Mouse (Mus musculus) kidney, embryonic 14.5 days (tissue): ENCODE measurements around the gene Wnt11. TPM values are rescaled to one million over a fixed set of nuclear protein-coding genes. Genes with fewer than 3 reads are reported as not detected.

ENCODE experiments used
- ATAC-seq: fragments of 200-750 bp; cut with Nextera tagmentation; 2 replicates; pipeline ENCODE4 v1.8.0; 2017; ENCODE audit warnings: moderate number of reproducible peaks, mild to moderate bottlenecking, moderate TSS enrichment, moderate library complexity; ENCODE audit not compliant: low FRiP score, low TSS enrichment
- H3K27ac ChIP-seq: fragments of 300-500 bp; sonication (generic); 2 replicates; pipeline ENCODE4 v1.5.1; 2014; ENCODE audit warnings: low read depth, mild to moderate bottlenecking, low read length, moderate library complexity, mixed read lengths
- H3K27me3 ChIP-seq: fragments of 300-500 bp; sonication (generic); 2 replicates; pipeline ENCODE4 v1.6.1; 2014; ENCODE audit warnings: mild to moderate bottlenecking, low read length; ENCODE audit not compliant: control insufficient read depth, insufficient read depth
- H3K36me3 ChIP-seq: fragments of 300-500 bp; sonication (generic); 2 replicates; pipeline ENCODE4 v1.6.1; 2014; ENCODE audit warnings: low read length, mixed read lengths; ENCODE audit not compliant: control insufficient read depth, insufficient read depth
- H3K4me1 ChIP-seq: fragments of 300-500 bp; sonication (generic); 2 replicates; pipeline ENCODE4 v1.6.1; 2014; ENCODE audit warnings: low read length, mixed read lengths; ENCODE audit not compliant: control insufficient read depth, insufficient read depth
- H3K4me2 ChIP-seq: fragments of 300-500 bp; sonication (generic); replicated peaks from 2 replicates; pipeline ENCODE4 v1.6.1; 2014; ENCODE audit warnings: low read depth, mild to moderate bottlenecking, low read length
- H3K4me3 ChIP-seq: fragments of 300-500 bp; sonication (generic); 2 replicates; pipeline ENCODE4 v1.5.1; 2014; ENCODE audit warnings: mild to moderate bottlenecking, low read length
- H3K9ac ChIP-seq: fragments of 300-500 bp; sonication (generic); 2 replicates; pipeline ENCODE4 v1.6.1; 2014; ENCODE audit warnings: low read depth, mild to moderate bottlenecking, low read length, moderate library complexity
- H3K9me3 ChIP-seq: fragments of 300-500 bp; sonication (generic); 2 replicates; pipeline ENCODE4 v1.6.1; 2016; ENCODE audit warnings: low read length; ENCODE audit not compliant: control insufficient read depth
- WGBS: fragments of 180-500 bp; shearing (Covaris S2); extraction: QIAGEN DNeasy Blood & Tissue Kit; methylation state at CpG from one replicate; pipeline ENCODE4 v1.1.7; 2014; 5-methylcytosine and 5-hydroxymethylcytosine counted together
- polyA plus RNA-seq: library from polyadenylated mRNA; unstranded; fragments of >200 nt; fragmentation: Nextera tagmentation; extraction: Ambion mirVana; gene quantifications from 2 replicates; pipeline ENCODE4 v1.2.1, GENCODE M21; 2014

The Wnt11 gene
- polyA plus RNA-seq, 1 experiment from 2014 or later = 45.3 TPM

DNA sequence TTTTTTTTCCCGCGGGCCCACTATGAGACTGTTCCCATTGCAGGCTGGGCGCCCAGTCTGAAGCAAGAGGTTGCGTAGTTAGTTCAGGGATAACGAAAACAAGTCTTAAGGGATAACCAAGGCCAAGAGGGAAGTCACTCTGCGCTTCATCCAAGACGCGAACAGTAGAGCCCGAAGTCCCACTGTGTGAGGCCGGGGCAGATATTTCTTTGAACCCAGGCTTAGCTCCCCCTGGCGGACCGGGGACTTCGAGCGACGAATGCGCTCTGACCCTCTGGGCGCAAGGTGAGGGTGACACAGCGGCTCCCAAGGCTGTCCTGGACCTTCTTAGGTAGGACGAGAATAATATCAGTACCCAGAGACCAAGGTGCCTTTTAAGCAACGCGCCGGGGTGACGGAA, 1.7 kb downstream of the Wnt11 start:
- Histone ChIP-seq H3K36me3 (no peaks in the 10 kb centered on the region), H3K9ac (peak overlapping the region; percentile 74), H3K27ac (no peak overlapping the region), H3K9me3 (no peaks in the 10 kb centered on the region), H3K27me3 (peaks cover 65% of the 10 kb centered on the region), H3K4me2 (peak overlapping the region; percentile 97), H3K4me3 (peak overlapping the region; percentile 63), H3K4me1 (peaks cover 19% of the 10 kb centered on the region)
- 1% methylated on average over 23 of the region's 23 CpGs for WGBS
- ATAC-seq = no peak

DNA sequence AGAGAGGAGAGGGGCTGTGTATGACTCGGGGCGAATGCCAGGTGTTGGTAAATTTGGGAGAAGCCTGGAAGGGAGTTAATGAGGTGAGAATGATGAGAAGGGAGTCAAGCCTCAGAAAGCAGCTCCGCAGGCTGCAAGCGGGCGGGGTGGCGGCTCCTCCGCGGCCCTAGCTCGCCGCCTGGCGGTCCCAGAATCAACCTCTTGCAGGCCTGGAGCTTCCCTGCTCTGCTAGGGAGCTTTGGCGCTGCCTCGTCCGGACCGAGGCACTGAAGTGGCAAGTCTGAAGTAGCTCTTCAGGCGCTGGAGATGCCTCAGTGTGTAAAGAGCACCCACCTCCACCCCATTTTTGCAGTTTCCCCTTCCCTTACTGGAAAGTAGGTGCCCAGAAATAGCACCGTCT, 3.0 kb downstream of the Wnt11 start:
- peak; percentile 78 for ATAC-seq
- Histone ChIP-seq H3K4me3 (peak overlapping the region; percentile 63), H3K9ac (peak overlapping the region; percentile 19; the same call in 1 of the 2 replicates), H3K4me1 (peaks cover 19% of the 10 kb centered on the region), H3K4me2 (peak overlapping the region; percentile 97), H3K27me3 (peaks cover 59% of the 10 kb centered on the region), H3K9me3 (no peaks in the 10 kb centered on the region), H3K36me3 (no peaks in the 10 kb centered on the region), H3K27ac (no peak overlapping the region)
- 2% methylated on average over 17 of the region's 17 CpGs for WGBS

DNA sequence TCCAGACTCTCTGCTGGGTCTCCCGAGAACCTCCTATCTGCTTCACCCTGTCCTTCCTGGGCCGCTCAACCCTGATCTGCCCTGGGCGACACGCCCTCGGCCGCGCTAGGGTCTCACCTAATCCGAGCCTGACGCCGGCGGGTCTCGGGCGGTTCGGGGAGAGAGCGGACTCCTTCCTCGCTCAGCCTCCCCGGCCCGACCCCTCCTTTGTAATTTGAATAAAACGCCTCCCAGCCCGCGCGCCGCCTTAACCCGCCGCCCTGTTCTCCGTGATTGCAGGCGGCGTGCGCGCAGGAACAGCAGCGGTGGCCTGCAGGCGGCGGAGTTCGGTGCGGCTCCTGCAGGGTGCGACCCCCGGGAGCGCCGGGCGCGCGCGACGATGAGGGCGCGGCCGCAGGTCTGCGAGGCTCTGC, 3.8 kb downstream of the Wnt11 start:
- Histone ChIP-seq H3K27me3 (peaks cover 52% of the 10 kb centered on the region), H3K4me2 (peak overlapping the region; percentile 97), H3K4me3 (peak overlapping the region; percentile 63), H3K36me3 (no peaks in the 10 kb centered on the region), H3K27ac (peak overlapping the region; percentile 0; the same call in 1 of the 2 replicates), H3K9me3 (no peaks in the 10 kb centered on the region), H3K4me1 (peaks cover 23% of the 10 kb centered on the region), H3K9ac (peak overlapping the region; percentile 44)
- ATAC-seq = peak; percentile 50
- under 1% methylated on average over 48 of the region's 48 CpGs for WGBS

DNA sequence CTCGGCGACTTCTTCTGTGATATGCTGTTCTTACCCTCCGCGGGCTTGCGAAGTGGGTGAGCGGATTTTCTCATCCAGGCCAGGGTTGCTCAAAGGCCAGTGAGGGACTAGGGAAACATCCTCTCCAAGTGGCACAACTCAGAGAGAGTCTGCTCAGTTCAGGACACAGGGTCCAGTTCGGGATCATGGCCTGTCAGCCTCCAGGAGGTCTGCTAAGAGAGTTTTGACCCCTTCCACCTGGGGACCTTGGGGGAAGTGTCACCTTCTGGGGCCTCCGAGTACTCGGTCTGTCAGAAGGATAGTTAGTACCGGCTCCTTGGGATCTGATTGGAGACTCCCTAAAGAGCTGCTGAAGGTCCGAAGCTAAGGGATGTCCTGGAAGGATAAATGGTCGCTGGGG, 4.4 kb downstream of the Wnt11 start:
- WGBS = 5% methylated on average over 12 of the region's 12 CpGs
- Histone ChIP-seq H3K4me1 (peaks cover 23% of the 10 kb centered on the region), H3K27ac (0 out of 2 replicates have a peak overlapping the region, but pooled peaks have one; percentile 0), H3K4me2 (peak overlapping the region; percentile 97), H3K27me3 (peaks cover 47% of the 10 kb centered on the region), H3K9ac (peak overlapping the region; percentile 44), H3K36me3 (no peaks in the 10 kb centered on the region), H3K9me3 (no peaks in the 10 kb centered on the region), H3K4me3 (peak overlapping the region; percentile 63)
- ATAC-seq = no peak

DNA sequence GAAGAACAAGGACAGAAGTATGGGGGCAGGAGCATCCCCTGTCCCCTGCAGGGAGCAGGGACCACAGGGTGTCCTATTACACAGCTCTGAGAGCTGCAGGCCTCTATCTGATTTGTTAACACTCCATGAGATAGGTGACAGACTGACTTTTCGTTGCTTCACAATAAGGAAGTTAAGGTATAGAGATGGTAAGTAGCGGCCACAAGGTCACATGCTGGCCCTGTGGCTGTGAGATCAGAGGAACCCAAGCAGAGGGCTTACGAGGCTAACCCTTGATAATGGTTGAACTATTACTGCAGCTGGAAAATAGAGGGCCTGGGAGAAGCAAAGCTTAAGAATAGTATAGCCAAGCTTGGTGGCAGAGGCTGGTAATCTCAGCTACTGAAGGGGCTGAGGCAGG, 5.9 kb downstream of the Wnt11 start:
- H3K36me3 ChIP-seq = no peaks in the 10 kb centered on the region
- H3K9me3 ChIP-seq = no peaks in the 10 kb centered on the region
- H3K9ac ChIP-seq = no peak overlapping the region
- H3K4me2 ChIP-seq = no peak overlapping the region; the same call in 1 of the 2 replicates
- peaks cover 19% of the 10 kb centered on the region for H3K4me1 ChIP-seq
- no peak for ATAC-seq
- 34% methylated on average over 3 of the region's 3 CpGs for WGBS
- H3K27ac ChIP-seq = no peak overlapping the region
- H3K4me3 ChIP-seq = peak overlapping the region; percentile 1; the same call in 1 of the 2 replicates
- H3K27me3 ChIP-seq = peaks cover 37% of the 10 kb centered on the region

DNA sequence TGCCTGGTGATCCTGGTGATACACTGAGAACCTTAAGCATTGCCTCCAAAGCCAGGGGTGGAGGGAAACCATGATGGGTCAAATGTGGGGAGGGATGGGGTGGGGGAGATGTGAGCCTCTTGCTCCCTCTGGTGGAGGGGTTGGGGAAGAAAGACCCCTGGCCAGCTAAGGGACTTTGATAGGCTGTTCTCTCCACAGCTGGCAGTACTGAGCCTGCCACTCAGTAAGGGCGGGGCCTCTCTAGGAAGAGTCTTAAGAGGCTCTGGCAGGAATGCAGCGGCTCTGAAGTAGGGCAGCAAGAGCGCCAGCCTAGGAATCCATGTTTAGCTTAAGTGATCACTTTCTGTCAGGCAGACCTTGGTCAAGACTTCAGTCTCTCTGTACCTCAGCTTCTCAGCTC, 6.9 kb downstream of the Wnt11 start:
- Histone ChIP-seq H3K27me3 (peaks cover 27% of the 10 kb centered on the region), H3K4me2 (no peak overlapping the region), H3K9me3 (no peaks in the 10 kb centered on the region), H3K4me1 (peaks cover 13% of the 10 kb centered on the region), H3K9ac (no peak overlapping the region; the same call in 1 of the 2 replicates), H3K4me3 (no peak overlapping the region), H3K36me3 (no peaks in the 10 kb centered on the region), H3K27ac (no peak overlapping the region)
- 83% methylated on average over 3 of the region's 3 CpGs for WGBS
- ATAC-seq = no peak

DNA sequence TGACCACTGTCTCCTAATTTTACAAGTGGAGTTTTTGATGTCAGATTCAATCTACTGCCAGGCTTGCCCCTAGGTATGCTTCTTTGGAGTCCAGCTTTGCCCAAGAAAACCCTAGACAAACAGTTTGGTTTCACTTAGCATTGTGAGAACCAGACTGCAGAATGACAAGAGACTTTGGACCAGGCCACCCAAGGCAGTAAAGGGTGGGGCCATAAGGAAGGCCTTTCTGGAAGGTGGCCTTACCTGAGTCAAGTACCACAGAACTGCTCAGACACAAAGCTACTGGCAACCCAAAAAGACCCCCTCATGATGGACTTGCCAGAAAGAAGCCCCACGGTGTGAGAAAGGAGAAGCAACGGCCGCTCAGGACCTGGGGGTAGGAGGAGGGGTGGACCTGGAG, 8.1 kb downstream of the Wnt11 start:
- whole genome bisulfite sequencing = 82% methylated on average over 3 of the region's 3 CpGs
- no peaks in the 10 kb centered on the region for H3K9me3 ChIP-seq
- 0 out of 2 replicates have a peak, but pooled peaks cover 3% of the 10 kb centered on the region for H3K36me3 ChIP-seq
- ATAC-seq = no peak
- no peak overlapping the region for H3K9ac ChIP-seq
- H3K4me2 ChIP-seq = no peak overlapping the region
- no peak overlapping the region for H3K4me3 ChIP-seq
- peaks cover 21% of the 10 kb centered on the region for H3K27me3 ChIP-seq
- no peak overlapping the region for H3K27ac ChIP-seq
- peaks cover 9% of the 10 kb centered on the region for H3K4me1 ChIP-seq

DNA sequence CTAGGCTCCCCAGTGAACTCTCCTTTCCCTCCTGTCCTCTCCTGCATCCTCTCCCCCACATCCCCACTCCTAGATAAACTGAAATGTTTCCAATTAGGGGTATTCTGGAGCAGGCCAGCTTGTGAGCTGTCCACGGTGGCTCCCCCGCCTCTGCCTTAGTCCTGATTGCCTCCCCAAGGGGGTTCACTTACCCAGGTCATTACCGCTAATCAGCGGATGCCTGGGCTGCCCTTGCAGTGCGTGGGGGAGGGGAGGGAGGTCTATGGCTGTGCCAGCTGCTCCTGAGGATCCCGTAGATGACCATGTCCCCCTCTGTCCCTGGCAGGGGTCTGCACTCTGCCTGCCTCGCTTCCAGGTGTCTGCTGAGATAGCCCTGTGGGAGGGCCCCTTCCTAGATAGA, 8.7 kb downstream of the Wnt11 start:
- Histone ChIP-seq H3K9me3 (no peaks in the 10 kb centered on the region), H3K4me3 (no peak overlapping the region), H3K36me3 (peaks cover 3% of the 10 kb centered on the region; the same call in 1 of the 2 replicates), H3K4me1 (peaks cover 12% of the 10 kb centered on the region), H3K27ac (no peak overlapping the region), H3K4me2 (no peak overlapping the region), H3K27me3 (peaks cover 21% of the 10 kb centered on the region), H3K9ac (no peak overlapping the region)
- ATAC-seq = peak; percentile 24; the same call in 1 of the 2 replicates
- WGBS = 15% methylated on average over 7 of the region's 7 CpGs

DNA sequence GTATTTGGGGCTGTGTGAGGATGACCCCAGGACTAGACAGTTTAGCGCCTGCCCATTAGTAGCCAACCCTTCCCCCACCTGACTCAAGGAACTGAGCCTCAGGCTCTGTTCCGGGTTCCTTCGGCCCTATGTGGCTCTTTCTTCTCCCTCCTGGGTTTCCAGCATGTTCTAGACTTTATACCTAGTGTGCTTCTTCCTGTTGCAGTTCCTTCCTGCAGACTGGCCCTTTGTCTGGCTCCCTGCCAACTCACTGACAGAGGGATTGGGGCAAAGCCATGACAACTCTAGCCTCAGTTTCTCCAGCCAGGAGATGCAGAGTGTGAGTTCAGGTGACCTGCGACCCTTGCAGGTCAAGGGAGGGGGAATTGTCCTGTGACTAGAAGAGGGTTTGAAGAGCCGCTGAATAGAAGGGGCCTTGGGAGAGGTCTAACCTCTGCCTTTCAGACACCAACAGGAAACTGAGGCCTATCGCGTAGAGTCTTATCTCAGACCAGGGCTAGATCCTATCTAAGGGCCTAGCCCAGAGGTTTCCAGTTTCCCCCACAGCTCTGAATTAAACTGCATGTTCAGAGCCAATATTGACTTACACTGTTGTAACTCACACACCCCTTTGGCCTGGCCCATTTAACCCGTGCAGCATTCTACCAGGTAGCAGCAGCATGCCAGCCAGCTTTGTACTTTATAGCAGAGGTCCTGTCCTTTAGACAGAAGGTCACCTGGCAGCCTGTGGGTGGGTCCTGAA, 14.2 kb downstream of the Wnt11 start:
- peaks cover 8% of the 10 kb centered on the region for H3K4me1 ChIP-seq
- no peak overlapping the region for H3K4me3 ChIP-seq
- WGBS = 83% methylated on average over 8 of the region's 8 CpGs
- no peak overlapping the region for H3K4me2 ChIP-seq
- H3K36me3 ChIP-seq = peaks cover 20% of the 10 kb centered on the region; the same call in 1 of the 2 replicates
- no peaks in the 10 kb centered on the region for H3K27me3 ChIP-seq
- no peaks in the 10 kb centered on the region for H3K9me3 ChIP-seq
- H3K9ac ChIP-seq = no peak overlapping the region
- H3K27ac ChIP-seq = no peak overlapping the region
- no peak for ATAC-seq
